Mouse (Mus musculus): ENCODE data around the gene Slc27a3. TPM values are rescaled to one million over a fixed set of nuclear protein-coding genes. Genes with fewer than 3 reads are reported as not detected.
A peak's percentile ranks its signal among the peaks of the same experiment; 100 is the strongest.

Gene Slc27a3
- polyA plus RNA-seq (2016; fragmentation: Nextera tagmentation; extraction: Ambion mirVana): 16.4 and 20.1 TPM in 2 replicates

DNA sequence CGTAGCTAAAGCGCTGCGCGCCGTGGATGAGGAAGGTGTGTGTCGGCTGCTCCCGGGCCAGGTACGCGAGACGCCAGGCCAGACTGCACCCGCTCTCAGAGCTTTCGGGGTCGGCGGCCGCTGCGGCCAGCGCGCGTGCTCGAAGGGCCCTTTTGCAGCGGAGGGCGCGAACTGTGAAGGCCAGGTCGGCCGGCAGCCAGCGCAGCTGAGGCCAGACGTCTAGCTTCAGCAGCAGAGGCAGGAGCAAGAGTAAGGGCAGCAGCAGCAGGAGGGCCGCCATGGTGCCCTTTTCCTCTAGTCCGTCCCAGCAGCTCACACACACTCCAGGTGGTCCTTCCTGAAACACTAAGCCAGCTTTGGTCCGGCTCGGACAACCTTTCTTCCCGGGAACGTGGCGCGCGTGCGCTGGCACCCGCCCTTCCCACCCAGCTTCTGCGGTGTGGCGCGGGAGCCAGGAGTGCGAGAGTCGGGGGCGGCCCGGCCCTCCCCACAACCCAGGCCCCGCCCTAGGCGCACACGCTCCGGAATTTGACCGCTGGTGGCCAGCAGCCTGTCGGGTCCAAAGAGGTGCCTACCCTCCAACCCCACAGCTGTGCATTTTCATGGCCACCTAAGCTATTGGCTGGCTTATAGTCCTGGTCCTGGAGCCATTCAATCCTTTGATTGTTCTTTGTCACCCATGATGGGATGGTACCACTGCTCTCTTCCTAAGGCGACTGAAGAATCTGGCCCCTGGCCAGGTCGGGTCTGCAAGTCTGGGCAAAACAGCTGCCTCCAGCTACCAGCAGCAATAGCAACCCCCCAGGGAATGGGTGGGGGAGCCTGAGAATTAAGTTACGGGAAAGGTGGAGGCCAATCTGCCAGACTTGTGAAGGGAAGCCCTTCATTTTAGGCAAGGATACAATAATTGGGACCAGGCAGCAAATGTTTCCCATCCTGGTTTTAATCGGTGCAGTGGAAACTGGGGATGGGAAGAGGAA lies at the start of gene Slc27a3:
Gene Slc27a3 (minus strand): TSS at position 428 of the 980 bp plus-strand sequence.
- Histone ChIP-seq H3K36me3 (peaks cover 78% of the 10 kb centered on the region), H3K4me3 (peak within 1 kb of the TSS; percentile 73), H3K4me1 (peaks cover 40% of the 10 kb centered on the region), H3K9me3 (replicated peaks) (no peaks in the 10 kb centered on the region), H3K27ac (replicated peaks) (peak within 1 kb of the TSS; percentile 90), H3K27me3 (ENCODE audit: low read depth, poor library complexity, severe bottlenecking) (peaks cover 27% of the 10 kb centered on the region)
- peak; percentile 81 for DNase-seq (ENCODE audit: low spot score)
- 2% methylated on average over 55 of the region's 55 CpGs for WGBS

GRCm38 (mm10) chr3:90437131-90437530 lies 47.4 kb upstream of the Slc27a3 start:
- no peaks in the 10 kb centered on the region for H3K36me3 ChIP-seq
- no peak for DNase-seq (ENCODE audit: low spot score)
- no peaks in the 10 kb centered on the region for H3K9me3 ChIP-seq (replicated peaks)
- no peaks in the 10 kb centered on the region for H3K27me3 ChIP-seq (ENCODE audit: low read depth, poor library complexity, severe bottlenecking)
- no peak overlapping the region for H3K4me3 ChIP-seq
- H3K27ac ChIP-seq (replicated peaks): no peak overlapping the region
- H3K4me1 ChIP-seq: peaks cover 11% of the 10 kb centered on the region
- WGBS: 83% methylated on average over 4 of the region's 4 CpGs

DNA sequence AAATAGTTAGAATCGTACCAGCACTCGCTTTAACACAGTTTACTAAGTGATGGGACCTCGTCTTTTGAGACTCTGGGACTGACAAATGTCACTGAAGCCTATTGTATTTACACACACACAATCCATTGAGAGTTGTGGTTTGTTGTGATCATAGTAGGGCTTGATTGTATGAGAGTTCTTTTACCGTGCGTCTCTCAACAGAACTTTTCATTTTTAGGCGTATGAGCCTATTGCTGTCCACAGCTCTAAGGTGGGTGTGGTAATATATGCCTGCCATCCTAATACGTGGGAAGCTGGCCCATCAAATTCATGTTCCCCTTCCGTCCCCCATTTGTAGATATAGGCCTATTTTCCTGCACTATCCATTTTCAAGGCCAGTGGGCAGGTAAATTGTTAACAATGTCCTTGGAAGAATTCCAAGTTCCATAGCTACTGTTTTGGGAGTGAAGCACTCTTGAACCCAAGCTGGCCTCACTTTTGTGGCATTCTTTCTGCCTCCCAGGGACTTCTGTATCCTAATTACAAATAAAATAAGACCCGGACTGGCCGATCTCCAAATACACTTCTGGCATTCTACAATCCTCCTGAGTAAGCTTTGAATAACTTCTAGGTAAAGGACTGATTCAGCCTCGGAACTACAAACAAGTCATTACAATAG lies 44.5 kb upstream of the Slc27a3 start:
- 62% methylated on average over 11 of the region's 11 CpGs for WGBS
- H3K4me1 ChIP-seq: peaks cover 30% of the 10 kb centered on the region
- H3K9me3 ChIP-seq (replicated peaks): no peaks in the 10 kb centered on the region
- H3K27me3 ChIP-seq (ENCODE audit: low read depth, poor library complexity, severe bottlenecking): no peaks in the 10 kb centered on the region
- DNase-seq (ENCODE audit: low spot score): no peak
- H3K4me3 ChIP-seq: peak overlapping the region; percentile 64
- H3K36me3 ChIP-seq: peaks cover 20% of the 10 kb centered on the region
- H3K27ac ChIP-seq (replicated peaks): peak overlapping the region; percentile 97

- Histone ChIP-seq H3K27me3 (ENCODE audit: low read depth, poor library complexity, severe bottlenecking) (no peaks in the 10 kb centered on the region), H3K4me3 (peak within 1 kb of the TSS; percentile 64), H3K27ac (replicated peaks) (peak within 1 kb of the TSS; percentile 97), H3K9me3 (replicated peaks) (no peaks in the 10 kb centered on the region), H3K4me1 (peaks cover 32% of the 10 kb centered on the region), H3K36me3 (peaks cover 25% of the 10 kb centered on the region)
- peak; percentile 98 for DNase-seq (ENCODE audit: low spot score)
- WGBS: under 1% methylated on average over 52 of the region's 52 CpGs
These were observed 43.8 kb upstream of the Slc27a3 start, which contains the start of gene Ints3 for GRCm38 (mm10) chr3:90433381-90434020. Gene Ints3, minus strand, starts transcription at chr3:90433622.

DNA sequence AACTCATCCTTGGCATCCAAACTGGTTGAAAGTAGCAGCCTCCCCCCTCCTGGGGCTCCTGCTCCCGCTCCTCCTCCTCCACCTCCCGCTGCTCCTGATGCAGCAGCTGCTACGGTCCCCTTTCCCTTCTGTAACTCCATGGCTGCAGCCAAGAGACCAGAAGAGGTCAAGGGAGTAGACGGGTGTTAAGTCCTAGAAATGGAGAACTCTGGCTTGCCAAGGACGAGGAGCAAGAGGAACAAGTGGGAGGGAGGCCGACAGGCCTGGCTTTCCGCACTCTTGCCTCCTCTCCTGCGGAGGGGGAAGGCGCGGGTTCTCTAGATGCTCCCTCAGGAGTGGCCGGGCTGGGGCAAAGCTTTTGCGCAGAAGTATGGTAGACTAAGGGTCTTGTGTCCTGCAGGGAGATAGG lies 43.1 kb upstream of the Slc27a3 start:
- Histone ChIP-seq H3K27ac (replicated peaks) (peak overlapping the region; percentile 97), H3K4me3 (peak overlapping the region; percentile 64), H3K4me1 (peaks cover 39% of the 10 kb centered on the region), H3K9me3 (replicated peaks) (no peaks in the 10 kb centered on the region), H3K36me3 (peaks cover 30% of the 10 kb centered on the region), H3K27me3 (ENCODE audit: low read depth, poor library complexity, severe bottlenecking) (no peaks in the 10 kb centered on the region)
- 0% methylated on average over 11 of the region's 12 CpGs for WGBS
- no peak for DNase-seq (ENCODE audit: low spot score)

- H3K4me1 ChIP-seq: peaks cover 44% of the 10 kb centered on the region
- H3K4me3 ChIP-seq: peak overlapping the region; percentile 64
- no peaks in the 10 kb centered on the region for H3K27me3 ChIP-seq (ENCODE audit: low read depth, poor library complexity, severe bottlenecking)
- H3K36me3 ChIP-seq: peaks cover 30% of the 10 kb centered on the region
- H3K9me3 ChIP-seq (replicated peaks): no peaks in the 10 kb centered on the region
- H3K27ac ChIP-seq (replicated peaks): peak overlapping the region; percentile 97
- 17% methylated on average over 2 of the region's 2 CpGs for WGBS
- DNase-seq (ENCODE audit: low spot score): no peak
These were observed 42.6 kb upstream of the Slc27a3 start for GRCm38 (mm10) chr3:90432348-90432747.

DNA sequence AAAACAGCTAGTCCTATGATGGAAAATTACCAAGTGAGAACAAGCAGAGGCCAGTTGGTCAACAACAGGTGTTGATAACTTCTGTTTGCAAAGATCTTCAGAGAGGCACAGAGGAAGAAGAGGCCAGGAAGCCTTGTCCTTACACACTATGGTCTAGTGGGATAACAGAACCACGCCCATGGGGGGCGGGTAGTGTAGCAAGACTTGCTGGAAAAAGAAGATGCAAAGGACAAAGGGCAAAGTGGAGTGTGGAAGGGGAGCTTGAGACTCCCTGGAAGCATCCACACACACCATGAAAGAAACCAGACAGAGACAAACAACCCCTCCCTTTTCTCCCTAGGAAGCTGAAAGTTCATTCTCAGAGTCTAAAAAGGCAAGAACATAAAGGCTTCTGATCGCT lies 39.8 kb upstream of the Slc27a3 start:
- H3K9me3 ChIP-seq (replicated peaks): no peaks in the 10 kb centered on the region
- WGBS: 96% methylated on average over 3 of the region's 3 CpGs
- H3K4me1 ChIP-seq: peaks cover 48% of the 10 kb centered on the region
- DNase-seq (ENCODE audit: low spot score): no peak
- H3K36me3 ChIP-seq: peaks cover 49% of the 10 kb centered on the region
- no peak overlapping the region for H3K27ac ChIP-seq (replicated peaks)
- no peak overlapping the region for H3K4me3 ChIP-seq
- H3K27me3 ChIP-seq (ENCODE audit: low read depth, poor library complexity, severe bottlenecking): no peaks in the 10 kb centered on the region

GRCm38 (mm10) chr3:90428186-90428585 lies 38.4 kb upstream of the Slc27a3 start:
- peaks cover 39% of the 10 kb centered on the region for H3K4me1 ChIP-seq
- DNase-seq (ENCODE audit: low spot score): no peak
- H3K9me3 ChIP-seq (replicated peaks): no peaks in the 10 kb centered on the region
- no peak overlapping the region for H3K27ac ChIP-seq (replicated peaks)
- H3K4me3 ChIP-seq: no peak overlapping the region
- peaks cover 62% of the 10 kb centered on the region for H3K36me3 ChIP-seq
- no peaks in the 10 kb centered on the region for H3K27me3 ChIP-seq (ENCODE audit: low read depth, poor library complexity, severe bottlenecking)
- WGBS: 84% methylated on average over 6 of the region's 6 CpGs

- Histone ChIP-seq H3K27me3 (ENCODE audit: low read depth, poor library complexity, severe bottlenecking) (no peaks in the 10 kb centered on the region), H3K9me3 (replicated peaks) (no peaks in the 10 kb centered on the region), H3K27ac (replicated peaks) (no peak overlapping the region), H3K4me1 (peaks cover 39% of the 10 kb centered on the region), H3K4me3 (no peak overlapping the region), H3K36me3 (peaks cover 68% of the 10 kb centered on the region)
- 67% methylated on average over 1 of the region's 1 CpGs for WGBS
- DNase-seq (ENCODE audit: low spot score): no peak
These were observed 37.8 kb upstream of the Slc27a3 start for GRCm38 (mm10) chr3:90427574-90427973.

GRCm38 (mm10) chr3:90425499-90425898 lies 35.8 kb upstream of the Slc27a3 start:
- no peak overlapping the region for H3K27ac ChIP-seq (replicated peaks)
- peaks cover 21% of the 10 kb centered on the region for H3K4me1 ChIP-seq
- H3K9me3 ChIP-seq (replicated peaks): no peaks in the 10 kb centered on the region
- no peak for DNase-seq (ENCODE audit: low spot score)
- H3K27me3 ChIP-seq (ENCODE audit: low read depth, poor library complexity, severe bottlenecking): no peaks in the 10 kb centered on the region
- peaks cover 77% of the 10 kb centered on the region for H3K36me3 ChIP-seq
- WGBS: 86% methylated on average over 2 of the region's 2 CpGs
- H3K4me3 ChIP-seq: no peak overlapping the region

- Histone ChIP-seq H3K9me3 (replicated peaks) (no peaks in the 10 kb centered on the region), H3K27me3 (ENCODE audit: low read depth, poor library complexity, severe bottlenecking) (no peaks in the 10 kb centered on the region), H3K4me1 (peaks cover 16% of the 10 kb centered on the region), H3K36me3 (peaks cover 82% of the 10 kb centered on the region), H3K4me3 (no peak overlapping the region), H3K27ac (replicated peaks) (no peak overlapping the region)
- DNase-seq (ENCODE audit: low spot score): no peak
These were observed 33.8 kb upstream of the Slc27a3 start for GRCm38 (mm10) chr3:90423549-90423948.

DNA sequence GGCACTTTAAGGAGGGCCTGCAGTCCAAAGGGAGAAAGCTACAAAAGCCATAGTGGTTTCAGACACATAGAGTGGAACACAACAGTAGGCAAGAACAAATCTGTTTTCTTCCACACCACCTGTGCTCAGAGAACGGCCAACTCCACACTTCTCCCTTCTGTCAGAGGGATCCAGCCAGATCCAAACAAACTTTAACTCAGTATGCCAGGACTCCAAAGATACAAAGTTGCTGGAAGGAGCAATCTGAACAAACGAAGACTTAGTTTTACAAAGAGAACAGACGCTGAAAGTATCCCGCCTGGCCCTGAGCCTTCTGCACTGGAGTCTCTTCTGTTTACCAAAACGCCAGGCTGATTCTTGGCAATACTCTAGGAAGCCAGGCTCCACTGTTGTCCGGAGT lies 31.0 kb upstream of the Slc27a3 start:
- no peaks in the 10 kb centered on the region for H3K9me3 ChIP-seq (replicated peaks)
- no peaks in the 10 kb centered on the region for H3K27me3 ChIP-seq (ENCODE audit: low read depth, poor library complexity, severe bottlenecking)
- no peak for DNase-seq (ENCODE audit: low spot score)
- H3K4me3 ChIP-seq: no peak overlapping the region
- no peaks in the 10 kb centered on the region for H3K4me1 ChIP-seq
- no peak overlapping the region for H3K27ac ChIP-seq (replicated peaks)
- 93% methylated on average over 6 of the region's 6 CpGs for WGBS
- H3K36me3 ChIP-seq: peaks cover 93% of the 10 kb centered on the region

Measured in midbrain, embryonic 10.5 days (tissue).